Mouse (Mus musculus) left cerebral cortex, postnatal 36 days (tissue): ENCODE results near the gene Zc3h8. TPM values are rescaled to one million over a fixed set of nuclear protein-coding genes. Genes with fewer than 3 reads are reported as not detected.

Source experiments
- DNase-seq, 2 experiments: peaks; one replicate each; pipeline ENCODE4 v3.0.0; 2021 to 2022; ENCODE audit warnings: low spot score in 2 of 2, mixed read lengths in 1 of 2
- intact Hi-C: fragments of 180-260 bp; cut with DNase I; formaldehyde crosslinking; loops from one replicate; pipeline ENCODE4 v1.15.1; 2025
- total RNA-seq, 2 experiments: library from RNA; stranded (reverse); gene quantifications; 2 replicates each; pipeline ENCODE4 v1.2.3; 2021

The Zc3h8 gene
- 1 to 10 TPM; 6.6 to 7.3 TPM for total RNA-seq

GRCm38 (mm10) chr2:128943538-128944528, at the start of gene Zc3h8:
Zc3h8 (minus strand) TSS chr2:128944077.
- intact Hi-C loops: loop anchor here (10.0 kb wide), 2 partner anchors 121 to 259 kb away; partner anchors contain the start of genes Anapc1 and Ttl
- peak; percentile 96 for DNase-seq

- intact Hi-C loops: no loop called here
- peak in 1 of 2 experiments; percentile 5 for DNase-seq
Measured at GRCm38 (mm10) chr2:128984746-128985145, 40.9 kb upstream of the Zc3h8 start.

GRCm38 (mm10) chr2:128975572-128975971, 31.7 kb upstream of the Zc3h8 start:
- intact Hi-C loops: no loop called here
- DNase-seq: no peak

- DNase-seq: no peak
- intact Hi-C loops: no loop called here
Measured at GRCm38 (mm10) chr2:128972301-128972700, 28.4 kb upstream of the Zc3h8 start.

- no peak for DNase-seq
- intact Hi-C loops: loop anchor here (2.0 to 5.0 kb wide), 3 partner anchors 99 to 230 kb away; partner anchors contain the start of genes Slc20a1 and Ttl
Measured at GRCm38 (mm10) chr2:128968475-128969083, 24.7 kb upstream of the Zc3h8 start.

- DNase-seq: peak; percentile 72 to 75
Measured at GRCm38 (mm10) chr2:128967661-128968441, 24.0 kb upstream of the Zc3h8 start, which contains the start of gene Gm10762. Gm10762 (minus strand) TSS chr2:128967725.

GRCm38 (mm10) chr2:128966641-128967580, 23.0 kb upstream of the Zc3h8 start, which contains the start of gene Zc3h6:
Zc3h6 (plus strand) TSS chr2:128967402.
- intact Hi-C loops: loop anchor here (5.0 kb wide), 2 partner anchors 100 to 125 kb away; partner anchors contain the start of gene Ttl
- peak; percentile 99 for DNase-seq

More at GRCm38 (mm10) chr2:128967661-128968441, 24.0 kb upstream of the Zc3h8 start, which contains the start of gene Gm10762:
- intact Hi-C loops: loop anchor here (2.0 to 5.0 kb wide), 3 partner anchors 99 to 231 kb away; partner anchors contain the start of genes Slc20a1 and Ttl

- intact Hi-C loops: loop anchor here (5.0 kb wide), 2 partner anchors 101 to 126 kb away; partner anchors contain the start of gene Ttl
Measured at GRCm38 (mm10) chr2:128966236-128966635, 22.4 kb upstream of the Zc3h8 start.

GRCm38 (mm10) chr2:128965505-128966105, 21.7 kb upstream of the Zc3h8 start:
- DNase-seq: no peak
- intact Hi-C loops: loop anchor here (5.0 kb wide), 2 partner anchors 102 to 127 kb away; partner anchors contain the start of gene Ttl

More at GRCm38 (mm10) chr2:128966236-128966635, 22.4 kb upstream of the Zc3h8 start:
- DNase-seq: no peak

GRCm38 (mm10) chr2:128954186-128954585, 10.3 kb upstream of the Zc3h8 start:
- intact Hi-C loops: no loop called here
- no peak for DNase-seq

- intact Hi-C loops: loop anchor here (5.0 to 10.0 kb wide), 4 partner anchors 117 to 309 kb away; partner anchors contain the start of genes Anapc1 and Ttl
- DNase-seq: no peak
Measured at GRCm38 (mm10) chr2:128947962-128948588, 4.2 kb upstream of the Zc3h8 start.

- intact Hi-C loops: no loop called here
- no peak for DNase-seq
Measured at GRCm38 (mm10) chr2:128936256-128936655, 7.6 kb downstream of the Zc3h8 start.

- intact Hi-C loops: no loop called here
- no peak for DNase-seq
Measured at GRCm38 (mm10) chr2:128930704-128931103, 13.2 kb downstream of the Zc3h8 start.

GRCm38 (mm10) chr2:128928446-128928845, 15.4 kb downstream of the Zc3h8 start:
- DNase-seq: peak in 1 of 2 experiments; percentile 18
- intact Hi-C loops: no loop called here

GRCm38 (mm10) chr2:128924799-128925198, 19.1 kb downstream of the Zc3h8 start:
- intact Hi-C loops: no loop called here

GRCm38 (mm10) chr2:128916528-128916927, 27.3 kb downstream of the Zc3h8 start:
- intact Hi-C loops: no loop called here
- DNase-seq: peak in 1 of 2 experiments; percentile 6

More at GRCm38 (mm10) chr2:128924799-128925198, 19.1 kb downstream of the Zc3h8 start:
- no peak for DNase-seq

- no peak for DNase-seq
- intact Hi-C loops: no loop called here
Measured at GRCm38 (mm10) chr2:128914978-128915377, 28.9 kb downstream of the Zc3h8 start.
